Mouse (Mus musculus): ENCODE results near the gene Gpsm1. TPM values are rescaled to one million over a fixed set of nuclear protein-coding genes. Genes with fewer than 3 reads are reported as not detected.

The Gpsm1 gene
- 77.9 and 78.0 TPM in 2 replicates for polyA plus RNA-seq (2016; fragmentation: Nextera tagmentation; extraction: Ambion mirVana)

- Histone ChIP-seq H3K27ac (peak within 1 kb of the TSS; percentile 98), H3K9me3 (no peaks in the 10 kb centered on the region), H3K27me3 (ENCODE audit: poor library complexity, severe bottlenecking) (no peaks in the 10 kb centered on the region), H3K4me1 (peaks cover 74% of the 10 kb centered on the region), H3K36me3 (replicated peaks) (peaks cover 35% of the 10 kb centered on the region), H3K4me3 (peak within 1 kb of the TSS; percentile 91)
- DNase-seq (ENCODE audit: extremely low spot score, low spot score): peak; percentile 89
- WGBS: under 1% methylated on average over 65 of the region's 66 CpGs
Measured at GRCm38 (mm10) chr2:26315072-26315924, at the start of gene Gpsm1. TSS of gene Gpsm1 (plus strand) at chr2:26315515.

GRCm38 (mm10) chr2:26266066-26266742, 49.1 kb upstream of the Gpsm1 start:
- H3K36me3 ChIP-seq (replicated peaks): no peaks in the 10 kb centered on the region
- no peak for DNase-seq (ENCODE audit: extremely low spot score, low spot score)
- H3K4me1 ChIP-seq: peaks cover 12% of the 10 kb centered on the region
- H3K27ac ChIP-seq: no peak overlapping the region
- H3K27me3 ChIP-seq (ENCODE audit: poor library complexity, severe bottlenecking): no peaks in the 10 kb centered on the region
- no peaks in the 10 kb centered on the region for H3K9me3 ChIP-seq
- no peak overlapping the region for H3K4me3 ChIP-seq
- WGBS: 88% methylated on average over 10 of the region's 10 CpGs

GRCm38 (mm10) chr2:26268216-26268615, 47.1 kb upstream of the Gpsm1 start:
- DNase-seq (ENCODE audit: extremely low spot score, low spot score): no peak
- no peaks in the 10 kb centered on the region for H3K27me3 ChIP-seq (ENCODE audit: poor library complexity, severe bottlenecking)
- no peak overlapping the region for H3K4me3 ChIP-seq
- no peaks in the 10 kb centered on the region for H3K9me3 ChIP-seq
- H3K4me1 ChIP-seq: peaks cover 12% of the 10 kb centered on the region
- H3K27ac ChIP-seq: no peak overlapping the region
- 65% methylated on average over 3 of the region's 3 CpGs for WGBS
- no peaks in the 10 kb centered on the region for H3K36me3 ChIP-seq (replicated peaks)

GRCm38 (mm10) chr2:26273611-26274010, 41.7 kb upstream of the Gpsm1 start:
- H3K27ac ChIP-seq: no peak overlapping the region
- WGBS: 21% methylated on average over 7 of the region's 7 CpGs
- no peaks in the 10 kb centered on the region for H3K9me3 ChIP-seq
- H3K4me3 ChIP-seq: no peak overlapping the region
- DNase-seq (ENCODE audit: extremely low spot score, low spot score): peak; percentile 63
- H3K27me3 ChIP-seq (ENCODE audit: poor library complexity, severe bottlenecking): no peaks in the 10 kb centered on the region
- no peaks in the 10 kb centered on the region for H3K36me3 ChIP-seq (replicated peaks)
- H3K4me1 ChIP-seq: peaks cover 23% of the 10 kb centered on the region

- H3K27ac ChIP-seq: no peak overlapping the region
- H3K4me3 ChIP-seq: no peak overlapping the region
- H3K9me3 ChIP-seq: no peaks in the 10 kb centered on the region
- peaks cover under 1% of the 10 kb centered on the region for H3K4me1 ChIP-seq
- DNase-seq (ENCODE audit: extremely low spot score, low spot score): no peak
- WGBS: 87% methylated on average over 3 of the region's 3 CpGs
- no peaks in the 10 kb centered on the region for H3K27me3 ChIP-seq (ENCODE audit: poor library complexity, severe bottlenecking)
- H3K36me3 ChIP-seq (replicated peaks): no peaks in the 10 kb centered on the region
Measured at GRCm38 (mm10) chr2:26279712-26280111, 35.6 kb upstream of the Gpsm1 start.

- no peaks in the 10 kb centered on the region for H3K9me3 ChIP-seq
- H3K36me3 ChIP-seq (replicated peaks): no peaks in the 10 kb centered on the region
- DNase-seq (ENCODE audit: extremely low spot score, low spot score): no peak
- WGBS: 78% methylated on average over 11 of the region's 11 CpGs
- no peaks in the 10 kb centered on the region for H3K27me3 ChIP-seq (ENCODE audit: poor library complexity, severe bottlenecking)
- H3K4me3 ChIP-seq: no peak overlapping the region
- H3K4me1 ChIP-seq: 0 out of 2 replicates have a peak, but pooled peaks cover 2% of the 10 kb centered on the region
- 0 out of 2 replicates have a peak overlapping the region, but pooled peaks have one; percentile 6 for H3K27ac ChIP-seq
Measured at GRCm38 (mm10) chr2:26280594-26280993, 34.7 kb upstream of the Gpsm1 start.

- WGBS: 80% methylated on average over 7 of the region's 7 CpGs
- Histone ChIP-seq H3K4me3 (no peak overlapping the region), H3K27me3 (ENCODE audit: poor library complexity, severe bottlenecking) (no peaks in the 10 kb centered on the region), H3K4me1 (peaks cover 5% of the 10 kb centered on the region; the same call in 1 of the 2 replicates), H3K36me3 (replicated peaks) (no peaks in the 10 kb centered on the region), H3K27ac (0 out of 2 replicates have a peak overlapping the region, but pooled peaks have one; percentile 20), H3K9me3 (no peaks in the 10 kb centered on the region)
- DNase-seq (ENCODE audit: extremely low spot score, low spot score): no peak
Measured at GRCm38 (mm10) chr2:26285804-26286203, 29.5 kb upstream of the Gpsm1 start.

- no peaks in the 10 kb centered on the region for H3K9me3 ChIP-seq
- peaks cover 5% of the 10 kb centered on the region; the same call in 1 of the 2 replicates for H3K4me1 ChIP-seq
- H3K36me3 ChIP-seq (replicated peaks): no peaks in the 10 kb centered on the region
- no peak overlapping the region for H3K27ac ChIP-seq
- H3K27me3 ChIP-seq (ENCODE audit: poor library complexity, severe bottlenecking): no peaks in the 10 kb centered on the region
- no peak overlapping the region for H3K4me3 ChIP-seq
- WGBS: 80% methylated on average over 7 of the region's 7 CpGs
- DNase-seq (ENCODE audit: extremely low spot score, low spot score): no peak
Measured at GRCm38 (mm10) chr2:26286391-26286790, 28.9 kb upstream of the Gpsm1 start.

- no peak overlapping the region for H3K4me3 ChIP-seq
- no peaks in the 10 kb centered on the region for H3K36me3 ChIP-seq (replicated peaks)
- DNase-seq (ENCODE audit: extremely low spot score, low spot score): no peak
- 94% methylated on average over 5 of the region's 5 CpGs for WGBS
- no peaks in the 10 kb centered on the region for H3K27me3 ChIP-seq (ENCODE audit: poor library complexity, severe bottlenecking)
- no peak overlapping the region for H3K27ac ChIP-seq
- peaks cover 5% of the 10 kb centered on the region; the same call in 1 of the 2 replicates for H3K4me1 ChIP-seq
- no peaks in the 10 kb centered on the region for H3K9me3 ChIP-seq
Measured at GRCm38 (mm10) chr2:26290133-26290532, 25.2 kb upstream of the Gpsm1 start.

- H3K27ac ChIP-seq: no peak within 1 kb of the TSS
- H3K36me3 ChIP-seq (replicated peaks): no peaks in the 10 kb centered on the region
- no peaks in the 10 kb centered on the region for H3K9me3 ChIP-seq
- peaks cover 25% of the 10 kb centered on the region for H3K27me3 ChIP-seq (ENCODE audit: poor library complexity, severe bottlenecking)
- no peak for DNase-seq (ENCODE audit: extremely low spot score, low spot score)
- H3K4me1 ChIP-seq: peaks cover 30% of the 10 kb centered on the region
- WGBS: 72% methylated on average over 2 of the region's 2 CpGs
- no peak within 1 kb of the TSS for H3K4me3 ChIP-seq
Measured at GRCm38 (mm10) chr2:26294457-26294856, 20.9 kb upstream of the Gpsm1 start, which contains the start of gene Ccdc187. TSS of gene Ccdc187 (minus strand) at chr2:26294557.

GRCm38 (mm10) chr2:26296606-26297195, 18.6 kb upstream of the Gpsm1 start:
- no peak for DNase-seq (ENCODE audit: extremely low spot score, low spot score)
- H3K4me1 ChIP-seq: peaks cover 47% of the 10 kb centered on the region
- H3K4me3 ChIP-seq: no peak overlapping the region
- 75% methylated on average over 6 of the region's 6 CpGs for WGBS
- no peaks in the 10 kb centered on the region for H3K9me3 ChIP-seq
- 0 out of 2 replicates have a peak overlapping the region, but pooled peaks have one; percentile 71 for H3K27ac ChIP-seq
- H3K36me3 ChIP-seq (replicated peaks): no peaks in the 10 kb centered on the region
- H3K27me3 ChIP-seq (ENCODE audit: poor library complexity, severe bottlenecking): peaks cover 37% of the 10 kb centered on the region

- peak overlapping the region; percentile 71 for H3K27ac ChIP-seq
- no peaks in the 10 kb centered on the region for H3K9me3 ChIP-seq
- H3K4me3 ChIP-seq: peak overlapping the region; percentile 17; the same call in 1 of the 2 replicates
- 8% methylated on average over 10 of the region's 10 CpGs for WGBS
- H3K27me3 ChIP-seq (ENCODE audit: poor library complexity, severe bottlenecking): peaks cover 37% of the 10 kb centered on the region
- H3K36me3 ChIP-seq (replicated peaks): no peaks in the 10 kb centered on the region
- DNase-seq (ENCODE audit: extremely low spot score, low spot score): peak; percentile 40
- H3K4me1 ChIP-seq: peaks cover 47% of the 10 kb centered on the region
Measured at GRCm38 (mm10) chr2:26298208-26298855, 17.0 kb upstream of the Gpsm1 start.
